Mouse (Mus musculus) retina, embryonic 14.5 days (tissue): ENCODE measurements around the gene Irx2.

Experiments
- DNase-seq: peaks from one replicate; pipeline ENCODE4 v3.0.0-alpha.2; 2015; ENCODE audit warnings: low spot score

Gene Irx2

GRCm38 (mm10) chr13:72628462-72628916 is at the start of gene Irx2:
Irx2 (plus strand) TSS chr13:72628820.
- peak; percentile 79 for DNase-seq

- no peak for DNase-seq
Observed at GRCm38 (mm10) chr13:72581276-72581675, 47.3 kb upstream of the Irx2 start.

- no peak for DNase-seq
Observed at GRCm38 (mm10) chr13:72592526-72592925, 36.1 kb upstream of the Irx2 start.

- DNase-seq, result no peak
Observed at GRCm38 (mm10) chr13:72593310-72593709, 35.3 kb upstream of the Irx2 start.

GRCm38 (mm10) chr13:72593710-72594111 is 34.9 kb upstream of the Irx2 start:
- no peak for DNase-seq

- no peak for DNase-seq
Observed at GRCm38 (mm10) chr13:72599254-72599653, 29.4 kb upstream of the Irx2 start.

GRCm38 (mm10) chr13:72608706-72609105 is 19.9 kb upstream of the Irx2 start:
- DNase-seq, result no peak

GRCm38 (mm10) chr13:72610277-72610676 is 18.3 kb upstream of the Irx2 start:
- DNase-seq, result no peak

- DNase-seq, result peak; percentile 51
Observed at GRCm38 (mm10) chr13:72623926-72624846, 4.4 kb upstream of the Irx2 start.

- peak; percentile 27 for DNase-seq
Observed at GRCm38 (mm10) chr13:72624847-72625170, 3.8 kb upstream of the Irx2 start.

GRCm38 (mm10) chr13:72625236-72625950 is 3.2 kb upstream of the Irx2 start:
- peak; percentile 60 for DNase-seq

GRCm38 (mm10) chr13:72627391-72628321 is 964 bp upstream of the Irx2 start:
- peak; percentile 38 for DNase-seq

- peak; percentile 64 for DNase-seq
Observed at GRCm38 (mm10) chr13:72628935-72629631, 463 bp downstream of the Irx2 start.

- no peak for DNase-seq
Observed at GRCm38 (mm10) chr13:72629806-72630205, 1.2 kb downstream of the Irx2 start.

- DNase-seq, result peak; percentile 32
Observed at GRCm38 (mm10) chr13:72630501-72631372, 2.1 kb downstream of the Irx2 start.

- DNase-seq, result peak; percentile 51
Observed at GRCm38 (mm10) chr13:72631373-72632021, 2.9 kb downstream of the Irx2 start.

- no peak for DNase-seq
Observed at GRCm38 (mm10) chr13:72632361-72632760, 3.7 kb downstream of the Irx2 start.

- peak; percentile 27 for DNase-seq
Observed at GRCm38 (mm10) chr13:72633097-72633496, 4.5 kb downstream of the Irx2 start.

GRCm38 (mm10) chr13:72634752-72635315 is 6.2 kb downstream of the Irx2 start:
- DNase-seq, result no peak
